Mouse (Mus musculus) hematopoietic stem cell, adult 5-6 weeks (primary cell): ENCODE results near the gene Gemin7. TPM values are rescaled to one million over a fixed set of nuclear protein-coding genes. Genes with fewer than 3 reads are reported as not detected.
"Not testable (repeated sequence)": the region's sequence is repeated elsewhere in the genome, so short reads cannot be mapped to it uniquely, and the experiment has no call there.

Source experiments
- ATAC-seq, 2 experiments: fragments of 125-278 bp in 1 of 2; replicated peaks in 1 of 2; 2 replicates each; pipeline ENCODE4 v1.8.0; 2016 to 2017; ENCODE audit warnings: inconsistent platforms in 2 of 2, mild to moderate bottlenecking in 2 of 2, moderate number of reproducible peaks in 2 of 2, low read depth in 1 of 2, moderate TSS enrichment in 1 of 2; ENCODE audit not compliant: low FRiP score in 2 of 2, poor library complexity in 2 of 2, severe bottlenecking in 2 of 2, insufficient read depth in 1 of 2, low TSS enrichment in 1 of 2
- total RNA-seq: library from RNA; stranded (forward); fragments of 172-1452, 232-1000 nt; gene quantifications from 2 replicates; pipeline ENCODE4 v1.2.3, GENCODE M21; 2017

Gene Gemin7
- 35.4 and 44.9 TPM in 2 replicates for total RNA-seq

DNA sequence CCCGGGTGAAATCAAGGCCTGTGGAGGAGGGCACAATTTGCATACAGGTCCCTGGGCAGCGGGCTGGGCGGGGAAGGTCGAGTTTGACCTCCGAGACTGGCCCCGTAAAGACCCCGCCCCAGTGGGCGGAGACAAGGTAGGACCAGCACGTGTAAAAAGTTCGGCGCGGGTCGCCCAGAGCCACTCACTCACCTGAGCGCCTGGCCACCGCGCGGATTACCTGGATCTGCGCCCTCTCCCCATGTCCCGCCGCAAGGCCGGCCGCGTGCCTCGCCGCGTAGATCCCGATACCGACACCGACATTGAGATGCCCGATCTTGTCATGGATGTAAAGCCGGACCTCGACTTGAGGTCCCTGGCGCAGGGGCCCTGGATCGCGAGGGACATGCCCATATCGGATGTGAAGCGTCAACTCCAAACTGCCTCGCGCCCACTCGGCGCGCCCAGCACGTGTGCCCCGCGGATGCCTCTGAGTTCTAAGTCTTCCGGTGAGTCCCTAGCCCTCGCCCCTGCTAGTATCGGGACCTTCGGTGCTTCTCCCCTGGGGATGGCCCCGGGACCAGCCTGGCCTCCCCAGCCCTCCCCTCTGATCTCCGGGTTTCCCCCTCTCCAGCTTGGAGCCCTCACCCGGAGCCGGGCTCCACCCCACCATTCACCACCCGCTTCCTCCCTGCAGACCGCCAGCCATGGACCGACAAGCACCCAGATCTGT, at the start of gene Gemin7, which contains the start of gene Zfp296:
Gene Gemin7, minus strand, starts transcription at position 455 of the 712 bp plus-strand sequence.
Gene Zfp296, plus strand, starts transcription at position 147 of the 712 bp plus-strand sequence.
- ATAC-seq, result peak; percentile 33 to 46

- ATAC-seq, result no peak
Measured at GRCm38 (mm10) chr7:19623433-19623832, 46.0 kb upstream of the Gemin7 start.

DNA sequence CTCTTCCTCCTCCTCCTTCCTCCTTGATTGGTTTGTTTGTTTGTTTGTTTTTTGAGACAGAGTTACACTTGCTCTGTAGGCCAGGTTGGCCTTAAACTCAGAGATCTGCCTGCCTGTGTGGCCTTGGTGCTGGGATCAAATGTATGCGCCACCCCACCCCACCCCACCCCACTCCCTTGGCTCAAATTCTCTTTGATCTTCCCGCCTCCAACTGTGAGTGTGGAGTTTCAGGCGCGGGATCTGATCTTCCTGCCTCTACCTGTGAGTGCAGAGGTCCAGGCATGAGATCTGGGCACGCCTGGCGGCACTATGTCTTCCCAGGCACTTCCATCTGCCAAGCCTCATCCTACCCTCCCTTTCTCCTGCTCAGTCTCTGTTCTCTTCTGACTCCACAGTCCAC, 44.8 kb upstream of the Gemin7 start:
- ATAC-seq, result no peak

DNA sequence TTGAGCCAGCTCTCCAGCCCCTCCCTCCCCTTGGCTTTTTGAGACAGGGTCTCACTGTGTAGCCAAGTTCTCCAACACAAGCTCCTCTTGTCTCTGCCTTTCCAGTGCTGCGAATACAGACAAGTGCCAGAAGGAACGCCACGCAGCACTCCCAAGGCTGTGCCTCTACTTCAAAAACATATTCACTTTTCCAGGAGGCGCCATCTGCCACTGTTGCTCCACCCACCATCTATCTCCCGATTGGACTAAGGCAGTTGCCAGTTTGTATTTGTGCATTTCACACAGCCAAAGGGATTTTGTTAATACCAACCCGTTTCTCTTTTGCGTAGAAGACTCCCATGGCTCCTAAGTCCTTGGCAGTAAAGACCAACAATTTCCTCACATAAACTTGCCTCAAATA, 43.4 kb upstream of the Gemin7 start:
- ATAC-seq, result no peak

DNA sequence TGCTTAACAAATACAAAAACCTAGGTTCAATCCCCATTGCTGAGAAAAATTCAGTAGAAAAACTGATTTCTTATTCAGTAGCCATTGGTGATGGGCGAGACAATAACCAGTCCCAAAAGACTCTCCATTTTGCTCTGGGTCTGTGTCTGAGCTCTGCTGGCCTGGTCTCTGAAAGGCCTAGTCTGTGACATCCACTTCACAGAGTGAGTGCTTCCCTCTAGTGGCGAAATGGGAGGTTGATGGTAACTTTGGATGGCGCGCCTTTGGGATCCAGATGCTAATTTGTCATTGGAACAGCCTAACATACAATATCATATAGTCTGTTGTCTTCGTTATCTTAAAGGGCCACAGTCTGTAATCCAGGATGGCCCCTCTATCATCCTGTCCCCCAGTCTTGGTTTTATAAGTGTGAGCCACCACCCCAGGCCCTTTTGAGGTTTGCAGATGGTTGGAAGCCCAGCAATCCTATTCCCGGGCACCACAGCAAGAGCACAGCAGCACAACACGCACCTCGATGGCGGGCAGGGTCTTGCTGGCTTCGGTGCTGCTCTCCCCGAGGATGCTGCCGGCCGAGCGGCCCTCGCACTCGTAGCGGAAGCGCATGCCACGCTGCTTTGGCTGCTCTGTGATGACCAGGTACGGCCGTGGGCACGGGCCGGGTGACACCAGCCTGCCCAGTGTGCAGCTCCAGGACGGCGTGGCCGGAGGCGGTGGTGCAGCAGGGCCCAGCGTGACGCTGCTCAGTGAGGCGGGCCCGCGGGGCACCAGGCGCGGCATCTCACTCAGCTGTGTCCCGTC, 41.8 kb upstream of the Gemin7 start:
- peak; percentile 91 to 93 for ATAC-seq

DNA sequence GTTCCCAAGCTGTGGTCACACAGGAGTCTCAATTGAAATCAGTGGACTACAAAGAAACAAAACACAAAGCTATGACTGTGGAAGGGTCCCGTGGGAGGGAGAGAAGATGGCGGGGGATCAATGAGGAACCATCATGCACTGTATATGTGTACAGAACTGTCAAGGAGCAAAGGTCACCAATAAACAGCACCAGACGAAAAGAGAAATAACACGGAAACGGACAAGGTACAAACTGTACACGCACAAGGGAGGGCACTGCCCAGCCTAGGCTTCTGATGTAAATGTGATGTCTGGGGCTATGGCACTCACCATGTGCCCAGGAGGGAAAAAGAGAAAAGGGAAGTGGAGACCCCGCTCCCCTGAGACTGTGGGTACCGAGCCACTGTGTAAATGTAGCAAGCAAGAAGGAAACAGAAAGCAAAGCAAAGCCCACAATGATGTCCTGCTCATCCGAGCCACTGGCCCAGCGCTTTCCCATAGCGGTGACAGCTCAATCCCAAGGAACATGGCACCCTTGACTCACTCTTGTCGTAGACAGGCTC, 37.7 kb upstream of the Gemin7 start:
- ATAC-seq, result no peak

DNA sequence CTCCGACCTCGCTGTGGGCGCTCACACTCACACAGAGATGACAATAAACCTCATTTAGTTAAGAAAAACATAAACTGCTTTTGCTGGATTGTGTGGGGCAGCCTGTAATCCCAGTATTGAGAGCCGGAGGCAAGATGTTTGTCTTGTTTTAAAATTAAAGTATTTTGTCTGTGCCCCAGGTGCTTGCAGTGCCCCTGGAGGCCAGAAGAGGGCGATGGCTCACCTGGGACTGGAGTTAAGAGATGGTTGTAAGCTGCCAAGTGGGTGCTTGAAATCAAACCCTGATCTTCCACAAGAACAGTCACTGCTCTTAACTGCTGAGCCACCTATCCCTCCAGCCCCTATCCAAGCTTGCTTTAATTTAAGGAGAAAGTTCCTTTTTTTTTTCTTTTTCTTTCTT, 33.6 kb upstream of the Gemin7 start:
- no peak for ATAC-seq

DNA sequence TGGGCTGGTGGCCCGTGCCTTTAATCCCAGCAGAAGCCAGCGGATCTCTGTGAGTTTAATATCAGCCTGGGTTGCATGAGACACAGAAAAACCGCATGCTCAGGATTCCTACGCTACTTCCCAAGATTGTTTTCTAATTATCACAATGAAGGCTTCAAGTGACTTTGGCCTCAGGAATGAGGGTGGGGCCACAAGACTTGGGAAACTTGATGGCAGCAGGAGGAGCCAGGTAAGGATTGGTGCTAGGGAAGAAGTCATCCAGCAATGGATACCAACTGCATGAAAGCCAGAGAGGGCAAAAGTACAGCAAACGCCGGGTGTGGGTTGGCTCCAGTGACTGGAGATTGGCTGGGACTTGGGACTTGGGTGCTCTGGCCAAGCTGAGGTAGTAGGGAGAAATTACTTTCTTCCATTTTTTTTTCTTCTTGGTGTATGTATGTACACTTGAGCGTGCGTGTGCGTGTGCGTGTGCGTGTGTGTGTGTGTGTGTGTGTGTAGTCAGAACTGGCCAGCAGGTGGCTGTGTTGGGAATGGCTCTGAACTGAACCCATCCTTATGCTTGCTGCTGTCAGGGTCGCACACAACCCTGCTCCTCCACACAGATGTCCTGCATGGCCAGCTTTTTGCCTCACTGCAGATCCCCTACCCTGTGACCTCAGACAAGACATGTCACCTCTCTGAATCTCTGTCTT, 32.4 kb upstream of the Gemin7 start:
- ATAC-seq, result no peak

DNA sequence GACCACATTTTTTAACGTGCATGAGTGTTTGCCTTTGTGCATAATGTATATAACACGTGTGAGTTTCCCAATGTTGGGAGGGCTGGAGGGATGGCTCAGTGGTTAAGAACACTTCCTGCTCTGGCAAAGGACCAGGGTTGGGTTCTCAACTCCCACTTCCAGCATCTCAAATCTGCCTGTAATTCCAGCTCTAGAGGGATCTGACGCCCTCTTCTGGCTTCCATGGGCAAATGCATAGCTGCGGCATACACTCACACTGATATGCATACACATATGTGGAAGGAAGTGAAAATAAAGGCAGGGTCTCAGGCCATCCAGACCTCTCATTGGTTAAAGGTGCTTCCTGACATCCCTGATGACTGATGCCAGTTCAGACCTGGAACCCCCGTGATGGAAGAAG, 29.9 kb upstream of the Gemin7 start:
- ATAC-seq, result no peak

- not testable (repeated sequence) for ATAC-seq
Measured at GRCm38 (mm10) chr7:19604606-19605214, 27.3 kb upstream of the Gemin7 start.

DNA sequence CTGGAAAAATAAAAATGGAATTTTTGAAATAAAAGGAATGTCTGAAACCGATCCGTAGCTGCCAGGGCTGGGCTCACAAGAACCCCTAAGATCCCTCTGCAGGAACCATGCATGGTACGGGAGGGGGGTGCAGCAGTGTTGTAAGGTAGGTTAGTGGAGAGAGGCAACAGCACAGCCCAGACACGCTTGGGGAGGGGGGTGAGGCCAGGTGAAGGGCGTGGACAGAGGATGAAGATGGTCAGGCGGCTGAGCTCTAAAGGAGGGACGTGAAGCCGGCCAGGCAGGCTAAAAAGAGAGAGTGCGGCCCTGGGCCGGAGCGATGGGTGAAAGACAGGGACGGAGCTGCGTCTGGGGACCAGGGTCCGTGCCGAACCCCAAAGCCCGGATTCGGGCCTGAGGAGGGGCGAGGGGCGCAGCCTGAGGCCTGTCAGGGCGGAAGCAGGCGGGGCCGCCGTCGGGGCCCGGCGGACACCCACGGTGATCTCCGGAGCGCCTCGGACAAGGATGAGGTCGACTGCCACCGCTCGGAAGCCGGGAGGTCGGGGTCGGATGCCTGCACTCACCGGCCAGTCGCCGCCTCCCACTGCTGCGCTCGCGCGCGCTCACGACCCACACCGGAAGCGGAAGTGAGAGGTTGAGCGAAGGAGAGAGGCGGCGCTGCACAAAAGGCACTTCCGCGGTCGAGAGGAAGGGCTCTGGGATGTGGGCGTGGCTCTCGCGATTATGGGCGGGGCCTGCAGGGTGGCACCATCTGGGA, 26.6 kb upstream of the Gemin7 start, which contains the start of gene Clasrp:
Gene Clasrp, minus strand, starts transcription at position 638 of the 757 bp plus-strand sequence.
- peak; percentile 94 to 98 for ATAC-seq

GRCm38 (mm10) chr7:19603055-19603454, 25.7 kb upstream of the Gemin7 start:
- no peak for ATAC-seq

- no peak; a peak in 1 of 4 replicates for ATAC-seq
Measured at GRCm38 (mm10) chr7:19600562-19600961, 23.2 kb upstream of the Gemin7 start.

DNA sequence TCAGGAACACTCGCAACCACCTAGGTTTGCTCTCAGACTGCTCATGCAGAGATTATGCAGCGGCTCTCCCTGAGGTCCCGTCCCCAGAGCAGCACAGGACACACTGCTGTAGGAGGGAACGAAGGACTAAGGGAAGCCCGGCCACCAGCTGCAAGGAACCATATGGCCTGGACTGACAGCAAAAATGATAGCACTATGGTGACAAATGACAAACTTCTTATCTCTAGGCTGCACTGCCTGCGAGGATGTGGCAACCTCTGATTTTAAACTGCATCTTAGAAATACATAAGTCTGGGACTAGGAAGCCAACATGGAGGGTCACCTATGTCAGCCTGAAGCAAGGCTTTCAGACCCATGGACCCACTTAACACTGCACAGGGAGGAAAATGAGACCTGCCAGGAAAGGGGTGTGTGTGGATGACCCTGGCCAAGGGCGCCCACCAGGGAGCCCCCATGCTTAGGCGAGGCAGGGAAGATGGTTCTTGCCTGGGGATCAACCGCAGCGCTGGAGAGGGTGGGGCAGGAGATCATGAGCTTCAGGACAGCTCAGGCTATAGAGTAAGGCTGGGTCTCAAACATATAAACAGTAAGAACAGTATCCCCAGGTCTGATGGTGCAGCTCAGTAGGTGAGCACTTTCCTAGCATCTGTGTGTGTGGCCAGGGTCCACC, 15.8 kb upstream of the Gemin7 start:
- 0 out of 4 replicates have a peak, but pooled peaks of 1 of the 2 experiments have one; percentile 7 for ATAC-seq

GRCm38 (mm10) chr7:19589917-19590316, 12.5 kb upstream of the Gemin7 start:
- peak; percentile 85 to 87 for ATAC-seq

DNA sequence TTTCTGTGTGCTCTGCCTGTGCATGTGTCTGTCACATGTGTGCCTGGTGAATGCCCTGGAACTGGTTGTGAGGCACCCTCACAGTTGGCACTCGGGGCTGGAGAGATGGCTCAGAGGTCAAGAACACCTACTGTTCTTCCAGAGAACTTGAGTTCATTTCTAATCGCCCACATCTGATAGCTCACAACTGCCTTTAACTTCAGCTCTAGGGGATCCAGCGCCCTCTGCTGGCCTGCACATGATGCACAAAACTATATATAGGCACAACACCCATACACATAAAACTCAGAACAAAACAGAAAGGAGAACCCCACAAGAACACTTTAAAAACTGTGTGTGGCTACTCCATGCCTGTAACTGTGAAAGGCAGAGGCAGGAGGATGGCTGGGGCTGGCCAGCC, 11.8 kb upstream of the Gemin7 start:
- ATAC-seq, result no peak
